Mouse (Mus musculus): ENCODE results near the gene Naaladl2. TPM values are rescaled to one million over a fixed set of nuclear protein-coding genes. Genes with fewer than 3 reads are reported as not detected.

Naaladl2 gene
- total and polyA plus RNA-seq, 3 experiments: 0.13 TPM; not detected in 2

DNA sequence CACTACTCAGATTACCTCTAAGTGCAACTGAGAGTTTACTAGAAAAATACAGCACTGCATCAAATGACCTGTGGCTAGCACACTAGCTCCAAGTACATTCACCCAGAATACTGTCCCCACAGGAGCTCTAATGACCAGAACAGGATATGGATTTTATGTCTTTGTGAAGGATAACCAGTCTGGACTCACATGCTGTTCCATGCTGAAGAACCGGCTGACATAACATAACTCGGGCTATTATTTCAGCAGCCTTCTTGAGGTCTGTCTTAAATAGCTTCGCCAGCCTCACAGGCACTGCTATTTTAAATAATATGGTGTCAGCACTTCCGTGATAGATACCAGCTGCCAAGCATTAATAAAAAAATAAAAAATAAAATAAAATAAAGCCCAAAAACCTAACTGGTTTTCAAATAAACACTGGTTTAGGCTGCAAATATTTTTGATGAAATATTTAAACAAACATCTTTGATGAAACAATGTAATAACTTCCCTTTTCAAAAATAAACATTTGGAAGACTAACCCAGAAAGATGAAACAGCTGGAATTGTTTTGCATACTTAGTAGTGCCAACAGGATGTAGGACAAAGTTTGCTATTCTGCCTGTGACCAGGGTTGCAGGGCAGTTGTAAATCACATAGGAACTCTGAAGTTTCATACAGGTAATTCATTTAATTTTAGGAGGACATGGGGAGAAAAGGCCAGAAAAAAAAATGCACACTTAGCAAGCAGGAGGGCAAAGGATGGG lies 1073.5 kb downstream of the Naaladl2 start:
- dilution Hi-C loops (cut with MboI; ENCODE audit: extremely low pct_ligation_motif_present, extremely low pct_unique_long_range_greater_than_20kb, low sequenced_read_pairs) (no loop called here), in situ Hi-C loops (cut with MboI; ENCODE audit: low pct_ligation_motif_present, low pct_unique_long_range_greater_than_20kb, low sequenced_read_pairs) (no loop called here)
- H3K79me2 ChIP-seq (replicated peaks; ENCODE audit: control insufficient read depth, extremely low read depth, insufficient read depth, poor library complexity, severe bottlenecking): no peaks in the 10 kb centered on the region

DNA sequence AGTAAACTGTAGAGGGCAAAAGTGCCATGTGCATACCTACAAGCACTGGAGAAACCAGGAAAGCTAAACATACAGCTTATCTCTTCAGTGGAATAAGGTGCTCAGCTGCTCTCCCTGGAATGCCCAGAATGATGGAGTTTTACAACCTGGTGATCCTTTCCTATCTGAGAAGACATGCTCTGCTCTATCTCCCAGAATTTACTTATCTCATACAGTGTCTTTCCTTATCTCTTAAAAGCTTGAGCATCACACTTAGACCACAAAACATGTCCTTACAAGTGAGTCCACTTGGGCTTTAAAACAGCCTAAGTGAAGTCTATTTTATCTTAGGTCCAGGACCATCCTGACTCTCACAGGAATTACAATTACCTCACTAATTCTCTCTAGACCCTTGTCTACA lies 1095.8 kb downstream of the Naaladl2 start:
- no peak overlapping the region for H3K4me3 ChIP-seq (replicated peaks in 1 of 3; ENCODE audit: low read depth in 2 of 3, low read length in 2 of 3, poor library complexity in 1 of 3)
- no peak for DNase-seq (ENCODE audit: extremely low read depth)
- no peak overlapping the region for H3K4me2 ChIP-seq (ENCODE audit: insufficient read depth, low read depth, poor library complexity, severe bottlenecking)
- H3K9me3 ChIP-seq (replicated peaks; ENCODE audit: low read length): peaks cover 12% of the 10 kb centered on the region
- TF ChIP-seq NRF1 (IDR thresholded peaks at IDR 0.05; ENCODE audit: low read depth, low read length) (no peak), JUN (IDR thresholded peaks at IDR 0.05; ENCODE audit: insufficient read depth, low read depth, low read length) (no peak), MEF2A (IDR thresholded peaks at IDR 0.05; ENCODE audit: borderline replicate concordance, low read depth, low read length) (no peak), SMC3 (IDR thresholded peaks at IDR 0.05; ENCODE audit: low read depth, low read length) (no peak), MXI1 (IDR thresholded peaks at IDR 0.05; ENCODE audit: low read depth, low read length) (no peak), BHLHE40 (IDR thresholded peaks at IDR 0.05; ENCODE audit: low read depth, low read length) (no peak), MAZ (IDR thresholded peaks at IDR 0.05; ENCODE audit: low read depth, low read length) (no peak), TBP (conservative IDR thresholded peaks at IDR 0.05; ENCODE audit: low read depth, low read length) (no peak), E2F4 (IDR thresholded peaks at IDR 0.05; ENCODE audit: insufficient replicate concordance, low read depth, low read length) (no peak), UBTF (IDR thresholded peaks at IDR 0.05; ENCODE audit: low read depth, low read length) (no peak), SIN3A (IDR thresholded peaks at IDR 0.05; ENCODE audit: low read length) (no peak)
- no peaks in the 10 kb centered on the region for H3K79me2 ChIP-seq (replicated peaks; ENCODE audit: control insufficient read depth, extremely low read depth, insufficient read depth, poor library complexity, severe bottlenecking)
- dilution Hi-C loops (cut with MboI; ENCODE audit: extremely low pct_ligation_motif_present, extremely low pct_unique_long_range_greater_than_20kb, low sequenced_read_pairs): no loop called here
- no peaks in the 10 kb centered on the region for H3K4me1 ChIP-seq (ENCODE audit: control insufficient read depth in 1 of 2, insufficient read depth in 2 of 2)
- no peak overlapping the region for H3K27ac ChIP-seq (ENCODE audit: insufficient read depth, low read depth)
- no peaks in the 10 kb centered on the region for H3K27me3 ChIP-seq (replicated peaks)
- in situ Hi-C loops (cut with MboI; ENCODE audit: low pct_ligation_motif_present, low pct_unique_long_range_greater_than_20kb, low sequenced_read_pairs): no loop called here
- no peaks in the 10 kb centered on the region for H3K36me3 ChIP-seq (replicated peaks in 1 of 2; ENCODE audit: control insufficient read depth in 1 of 2, insufficient read depth in 1 of 2, low read length in 1 of 2)
- H3K9ac ChIP-seq (ENCODE audit: insufficient read depth, low read depth): no peak overlapping the region

More for the DNA sequence above, 1073.5 kb downstream of the Naaladl2 start:
- H3K27ac ChIP-seq (ENCODE audit: insufficient read depth, low read depth): no peak overlapping the region
- TF ChIP-seq E2F4 (IDR thresholded peaks at IDR 0.05; ENCODE audit: insufficient replicate concordance, low read depth, low read length) (no peak), TCF12 (IDR thresholded peaks at IDR 0.05; ENCODE audit: low read depth, low read length) (no peak)
- H3K36me3 ChIP-seq (replicated peaks in 1 of 2; ENCODE audit: control insufficient read depth in 1 of 2, insufficient read depth in 1 of 2, low read length in 1 of 2): no peaks in the 10 kb centered on the region
- DNase-seq (ENCODE audit: extremely low read depth): no peak
- no peak overlapping the region for H3K9ac ChIP-seq (ENCODE audit: insufficient read depth, low read depth)
- H3K27me3 ChIP-seq (replicated peaks): no peaks in the 10 kb centered on the region
- H3K4me1 ChIP-seq (ENCODE audit: control insufficient read depth in 1 of 2, insufficient read depth in 2 of 2): no peaks in the 10 kb centered on the region
- H3K4me3 ChIP-seq (replicated peaks in 1 of 3; ENCODE audit: low read depth in 2 of 3, low read length in 2 of 3, poor library complexity in 1 of 3): no peak overlapping the region
- peaks cover 7% of the 10 kb centered on the region for H3K9me3 ChIP-seq (replicated peaks; ENCODE audit: low read length)
- H3K4me2 ChIP-seq (ENCODE audit: insufficient read depth, low read depth, poor library complexity, severe bottlenecking): no peak overlapping the region

DNA sequence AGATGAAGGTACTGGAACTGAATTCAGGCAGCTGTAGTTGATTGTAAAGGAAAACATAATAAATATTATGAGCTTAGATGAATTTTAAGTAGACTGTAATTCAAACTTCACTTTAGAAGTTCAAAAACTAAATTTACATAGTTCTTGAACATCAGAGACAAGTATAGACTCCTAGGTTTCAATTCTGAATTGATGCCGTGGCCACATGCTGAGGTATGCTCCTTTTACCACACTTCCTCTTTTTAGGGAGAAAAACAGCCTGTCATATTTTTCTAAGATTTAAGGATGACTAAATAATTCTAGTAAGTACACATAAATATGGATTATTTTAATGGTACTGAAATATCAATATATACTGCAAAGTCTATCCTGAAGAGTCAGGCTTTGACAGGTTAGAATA lies 1142.3 kb downstream of the Naaladl2 start:
- Histone ChIP-seq H3K4me1 (ENCODE audit: control insufficient read depth in 1 of 2, insufficient read depth in 2 of 2) (no peaks in the 10 kb centered on the region), H3K4me3 (replicated peaks in 1 of 3; ENCODE audit: low read depth in 2 of 3, low read length in 2 of 3, poor library complexity in 1 of 3) (no peak overlapping the region), H3K36me3 (replicated peaks in 1 of 2; ENCODE audit: control insufficient read depth in 1 of 2, insufficient read depth in 1 of 2, low read length in 1 of 2) (no peaks in the 10 kb centered on the region), H3K4me2 (ENCODE audit: insufficient read depth, low read depth, poor library complexity, severe bottlenecking) (no peak overlapping the region), H3K9ac (ENCODE audit: insufficient read depth, low read depth) (no peak overlapping the region), H3K9me3 (replicated peaks; ENCODE audit: low read length) (peaks cover 8% of the 10 kb centered on the region), H3K27ac (ENCODE audit: insufficient read depth, low read depth) (no peak overlapping the region), H3K79me2 (replicated peaks; ENCODE audit: control insufficient read depth, extremely low read depth, insufficient read depth, poor library complexity, severe bottlenecking) (no peaks in the 10 kb centered on the region), H3K27me3 (replicated peaks) (no peaks in the 10 kb centered on the region)
- TF ChIP-seq ZKSCAN1 (IDR thresholded peaks at IDR 0.05; ENCODE audit: borderline replicate concordance, low read depth, low read length) (no peak), USF2 (conservative IDR thresholded peaks at IDR 0.05; ENCODE audit: low read depth, low read length) (no peak), POLR2A (IDR thresholded peaks at IDR 0.05; ENCODE audit: low read depth, low read length) (no peak), MXI1 (IDR thresholded peaks at IDR 0.05; ENCODE audit: low read depth, low read length) (no peak)
- dilution Hi-C loops (cut with MboI; ENCODE audit: extremely low pct_ligation_motif_present, extremely low pct_unique_long_range_greater_than_20kb, low sequenced_read_pairs) (no loop called here), in situ Hi-C loops (cut with MboI; ENCODE audit: low pct_ligation_motif_present, low pct_unique_long_range_greater_than_20kb, low sequenced_read_pairs) (no loop called here)
- no peak for DNase-seq (ENCODE audit: extremely low read depth)

Measured in CH12.LX (cell line).